Mouse (Mus musculus) CH12.LX (cell line): ENCODE data around the gene 4930562C15Rik. TPM values are rescaled to one million over a fixed set of nuclear protein-coding genes. Genes with fewer than 3 reads are reported as not detected.
A peak's percentile ranks its signal among the peaks of the same experiment; 100 is the strongest.

Source experiments
- DNase-seq: peaks from one replicate; pipeline ENCODE4 v3.0.0-alpha.2; 2013; ENCODE audit errors: extremely low read depth
- H3K27ac ChIP-seq: 2 replicates; pipeline ENCODE4 v1.5.1; 2012; ENCODE audit warnings: low read depth, mild to moderate bottlenecking, control low read depth, moderate library complexity; ENCODE audit not compliant: insufficient read depth
- H3K27me3 ChIP-seq: replicated peaks from 2 replicates; pipeline ENCODE3; 2012; ENCODE audit warnings: inconsistent platforms
- H3K36me3 ChIP-seq, 2 experiments: replicated peaks in 1 of 2; 2 replicates each; pipeline versions ENCODE3 to v1.6.1; 2012; ENCODE audit warnings: inconsistent platforms in 1 of 2, low read length in 1 of 2, mild to moderate bottlenecking in 1 of 2, mixed read lengths in 1 of 2, moderate library complexity in 1 of 2; ENCODE audit not compliant: control insufficient read depth in 1 of 2, insufficient read depth in 1 of 2
- H3K4me1 ChIP-seq, 2 experiments: 2 replicates each; pipeline ENCODE4 v1.6.1; 2012; ENCODE audit warnings: inconsistent platforms in 1 of 2, moderate library complexity in 1 of 2; ENCODE audit not compliant: insufficient read depth in 2 of 2, control insufficient read depth in 1 of 2
- H3K4me2 ChIP-seq: 2 replicates; pipeline ENCODE4 v1.6.1; 2012; ENCODE audit warnings: low read depth, mild to moderate bottlenecking, control low read depth; ENCODE audit not compliant: poor library complexity, insufficient read depth, severe bottlenecking
- H3K4me3 ChIP-seq, 3 experiments: fragments of 150-350 bp in 1 of 3; sonication (generic) in 1 of 3; replicated peaks in 1 of 3; 2 replicates each; pipeline versions ENCODE3 to v1.5.1; 2011 to 2012; ENCODE audit warnings: low read depth in 2 of 3, low read length in 2 of 3, mild to moderate bottlenecking in 2 of 3, moderate library complexity in 2 of 3, control low read depth in 1 of 3, improper control_type of control experiment in 1 of 3, inconsistent platforms in 1 of 3, mixed read lengths in 1 of 3; ENCODE audit not compliant: poor library complexity in 1 of 3
- H3K79me2 ChIP-seq: replicated peaks from 2 replicates; pipeline ENCODE4 v1.6.1; 2012; ENCODE audit warnings: mild to moderate bottlenecking, moderate library complexity; ENCODE audit not compliant: control insufficient read depth, poor library complexity, insufficient read depth, severe bottlenecking; ENCODE audit errors: extremely low read depth
- H3K9ac ChIP-seq: 2 replicates; pipeline ENCODE4 v1.6.1; 2012; ENCODE audit warnings: low read depth, mild to moderate bottlenecking, control low read depth, moderate library complexity; ENCODE audit not compliant: insufficient read depth
- H3K9me3 ChIP-seq: replicated peaks from 2 replicates; pipeline ENCODE3; 2012; ENCODE audit warnings: low read length, inconsistent platforms, mixed read lengths
- CHD2 ChIP-seq: IDR thresholded peaks from 2 replicates; pipeline ENCODE4 v1.6.1; 2011; ENCODE audit warnings: low read length, improper control_type of control experiment
- CTCF ChIP-seq, 2 experiments: IDR thresholded peaks in 1 of 2; conservative IDR thresholded peaks in 1 of 2; 2 replicates each; pipeline ENCODE4 v1.5.1; 2011 to 2012; ENCODE audit warnings: low read depth in 2 of 2, low read length in 2 of 2, improper control_type of control experiment in 1 of 2, inconsistent platforms in 1 of 2, mild to moderate bottlenecking in 1 of 2, moderate library complexity in 1 of 2
- EP300 ChIP-seq: IDR thresholded peaks from 2 replicates; pipeline ENCODE4 v1.6.1; 2011; ENCODE audit warnings: low read length, improper control_type of control experiment
- IRF4 ChIP-seq: IDR thresholded peaks from 2 replicates; pipeline ENCODE4 v1.6.1; 2014; ENCODE audit warnings: low read depth, mild to moderate bottlenecking, inconsistent platforms, low read length, improper control_type of control experiment
- JUN ChIP-seq: IDR thresholded peaks from 2 replicates; pipeline ENCODE4 v1.6.1; 2011; ENCODE audit warnings: low read depth, mild to moderate bottlenecking, low read length, improper control_type of control experiment, moderate library complexity; ENCODE audit not compliant: insufficient read depth
- MAFK ChIP-seq: IDR thresholded peaks from 2 replicates; pipeline ENCODE4 v1.6.1; 2011; ENCODE audit warnings: low read length, improper control_type of control experiment; ENCODE audit not compliant: insufficient replicate concordance
- MAZ ChIP-seq: IDR thresholded peaks from 2 replicates; pipeline ENCODE4 v1.6.1; 2012; ENCODE audit warnings: low read depth, mild to moderate bottlenecking, inconsistent platforms, low read length, improper control_type of control experiment, moderate library complexity
- MEF2A ChIP-seq: IDR thresholded peaks from 2 replicates; pipeline ENCODE4 v1.6.1; 2014; ENCODE audit warnings: low read depth, mild to moderate bottlenecking, inconsistent platforms, low read length, improper control_type of control experiment, borderline replicate concordance
- MYC ChIP-seq: IDR thresholded peaks from 2 replicates; pipeline ENCODE4 v1.6.1; 2011; ENCODE audit warnings: low read depth, mild to moderate bottlenecking, improper control_type of control experiment, low read length
- NELFE ChIP-seq: IDR thresholded peaks from 2 replicates; pipeline ENCODE4 v1.6.1; 2011; ENCODE audit warnings: low read depth, low read length, improper control_type of control experiment
- SIN3A ChIP-seq: IDR thresholded peaks from 2 replicates; pipeline ENCODE4 v1.6.1; 2012; ENCODE audit warnings: low read length, improper control_type of control experiment, inconsistent platforms
- ZMIZ1 ChIP-seq: IDR thresholded peaks from 2 replicates; pipeline ENCODE4 v1.6.1; 2012; ENCODE audit warnings: low read depth, mild to moderate bottlenecking, inconsistent platforms, low read length, improper control_type of control experiment
- ZNF384 ChIP-seq: IDR thresholded peaks from 2 replicates; pipeline ENCODE4 v1.6.1; 2012; ENCODE audit warnings: low read depth, low read length, improper control_type of control experiment, inconsistent platforms
- dilution Hi-C: fragments of 300-500 bp; cut with MboI; formaldehyde crosslinking; loops from 2 replicates; pipeline ENCODE4 v1.14.3; 2020; ENCODE audit warnings: low sequenced_read_pairs; ENCODE audit not compliant: extremely low pct_unique_long_range_greater_than_20kb, extremely low pct_ligation_motif_present
- in situ Hi-C: fragments of 300-500 bp; cut with MboI; formaldehyde crosslinking; loops from 3 replicates; pipeline ENCODE4 v1.14.3; 2019; ENCODE audit warnings: low sequenced_read_pairs, low pct_ligation_motif_present, low pct_unique_long_range_greater_than_20kb, mixed read lengths
- polyA plus RNA-seq: library from polyadenylated mRNA; unstranded; fragments of >175 nt; gene quantifications from 2 replicates; pipeline ENCODE4 v1.2.1, GENCODE M21; 2012; ENCODE audit warnings: low read depth; ENCODE audit not compliant: insufficient read length
- total RNA-seq, 2 experiments: library from RNA; depleted of rRNA; stranded (reverse); fragments of 300-350 nt in 1 of 2; fragments of >200 nt in 1 of 2; gene quantifications; 2 replicates each; pipeline ENCODE4 v1.2.3; 2012 to 2014

Gene 4930562C15Rik
- total and polyA plus RNA-seq, 3 experiments = 0.13 to 0.80 (median 0.20) TPM

DNA sequence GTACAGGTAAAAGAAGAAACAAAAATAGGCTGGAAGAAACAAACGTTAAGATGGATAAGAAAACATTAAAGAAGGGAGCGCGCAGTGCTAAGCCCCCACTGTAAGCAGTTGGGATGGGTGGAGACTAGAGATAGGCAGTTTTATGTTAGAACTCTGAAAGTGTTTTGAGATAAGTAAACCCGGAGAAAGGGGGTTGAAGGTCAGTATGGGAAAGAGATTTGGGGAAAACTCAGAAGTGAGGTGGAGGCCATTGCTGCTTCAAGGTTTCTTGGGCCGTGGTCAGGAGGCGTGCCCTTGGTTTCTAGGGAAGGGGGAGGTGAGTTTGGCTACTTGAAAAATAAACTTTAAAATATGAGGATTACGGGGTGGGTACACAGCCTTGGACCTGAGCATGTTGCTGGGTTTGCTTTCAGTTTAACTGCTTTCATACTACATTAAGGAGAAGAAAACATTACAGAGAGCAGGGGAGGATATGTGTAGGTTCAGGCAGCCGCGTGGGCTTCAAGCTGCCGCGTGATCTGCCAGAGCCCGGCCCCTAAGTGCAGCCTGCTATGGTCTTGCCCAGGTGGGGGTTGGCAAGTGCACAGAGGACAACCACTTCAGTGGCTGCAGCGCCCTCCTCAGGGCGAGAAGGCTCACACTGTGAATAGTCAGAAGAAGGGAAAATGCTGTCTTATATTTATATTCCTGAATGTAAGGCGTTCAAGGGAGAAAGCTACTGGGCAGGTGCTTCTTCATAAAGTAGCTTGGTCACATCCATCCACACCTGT, 3.4 kb upstream of the 4930562C15Rik start:
- H3K9ac ChIP-seq = no peak overlapping the region
- no peak for TF ChIP-seq MAFK
- no peak for TF ChIP-seq CHD2
- peak in 1 of 2 experiments; percentile 30; a peak in 2 of 4 replicates for TF ChIP-seq CTCF (conservative IDR thresholded peaks at IDR 0.05 in 1 of 2, IDR thresholded peaks at IDR 0.05 in 1 of 2; ENCODE audit: low read depth in 2 of 2, low read length in 2 of 2)

DNA sequence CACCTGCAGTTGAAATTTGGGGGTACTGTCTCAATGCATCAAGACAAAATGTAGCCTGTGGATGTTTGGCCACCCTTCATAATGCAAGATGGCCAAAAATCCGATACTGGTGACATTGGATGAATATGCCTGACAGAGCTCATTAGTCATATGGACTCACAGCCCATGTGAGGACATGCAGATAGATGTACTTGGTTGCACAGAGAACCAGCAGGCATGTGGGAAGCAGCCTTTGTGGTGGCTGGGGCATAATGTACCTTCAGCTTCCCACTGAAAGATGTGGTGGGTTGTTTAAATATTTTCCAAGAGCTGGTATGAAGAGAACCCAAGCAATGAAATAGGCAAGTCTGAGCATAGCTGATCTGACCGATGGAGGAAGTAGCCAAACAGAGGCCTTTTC, 1.4 kb upstream of the 4930562C15Rik start:
- Histone ChIP-seq H3K4me1 (peaks cover 3 to 5% of the 10 kb centered on the region in 2 experiments; a peak in 2 of 4 replicates), H3K9ac (no peak overlapping the region), H3K27me3 (no peaks in the 10 kb centered on the region), H3K27ac (no peak overlapping the region), H3K4me3 (no peak overlapping the region), H3K4me2 (no peak overlapping the region), H3K79me2 (no peaks in the 10 kb centered on the region), H3K9me3 (no peaks in the 10 kb centered on the region), H3K36me3 (no peaks in the 10 kb centered on the region)
- dilution Hi-C loops = no loop called here
- DNase-seq = no peak
- TF ChIP-seq CHD2 (no peak), MAZ (no peak), EP300 (peak; percentile 24; the same call in 1 of the 2 replicates), IRF4 (no peak), JUN (no peak), NELFE (no peak)
- in situ Hi-C loops = no loop called here

More for the DNA sequence above, 3.4 kb upstream of the 4930562C15Rik start:
- Histone ChIP-seq H3K4me2 (no peak overlapping the region), H3K27me3 (no peaks in the 10 kb centered on the region), H3K27ac (no peak overlapping the region), H3K79me2 (no peaks in the 10 kb centered on the region), H3K36me3 (no peaks in the 10 kb centered on the region), H3K4me1 (peaks cover 3 to 5% of the 10 kb centered on the region in 2 experiments; a peak in 2 of 4 replicates), H3K4me3 (no peak overlapping the region), H3K9me3 (no peaks in the 10 kb centered on the region)
- in situ Hi-C loops (no loop called here), dilution Hi-C loops (no loop called here)
- no peak for DNase-seq

DNA sequence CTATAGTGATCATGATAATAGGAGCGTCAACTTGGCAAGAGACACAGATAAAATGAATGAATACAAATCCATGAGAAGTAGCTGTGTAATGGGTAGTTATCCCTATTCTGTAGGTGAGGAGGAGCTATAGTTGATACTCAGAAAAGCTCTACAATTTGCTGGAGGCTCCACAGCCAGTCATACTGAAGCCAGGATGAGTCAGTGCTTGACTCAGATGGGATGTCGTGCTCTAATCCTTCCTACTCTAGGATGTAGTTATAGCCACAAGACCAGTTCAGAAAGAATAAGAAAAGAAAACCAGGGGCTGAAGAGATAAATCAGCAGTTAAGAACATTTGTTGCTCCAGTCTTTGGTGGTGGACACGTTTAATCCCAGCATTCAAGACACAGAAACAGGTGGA, 2.4 kb downstream of the 4930562C15Rik start:
- no peak overlapping the region for H3K4me3 ChIP-seq
- TF ChIP-seq MAFK (no peak), JUN (0 out of 2 replicates have a peak, but pooled peaks have one; percentile 20), MYC (no peak), ZNF384 (no peak), MEF2A (no peak), IRF4 (peak; percentile 23; the same call in 1 of the 2 replicates), ZMIZ1 (no peak), SIN3A (no peak), CTCF (conservative IDR thresholded peaks at IDR 0.05 in 1 of 2, IDR thresholded peaks at IDR 0.05 in 1 of 2; ENCODE audit: low read depth in 2 of 2, low read length in 2 of 2) (no peak)
- in situ Hi-C loops = no loop called here
- DNase-seq = no peak
- no peaks in the 10 kb centered on the region for H3K9me3 ChIP-seq
- no peak overlapping the region for H3K9ac ChIP-seq
- no peaks in the 10 kb centered on the region for H3K79me2 ChIP-seq
- H3K4me1 ChIP-seq = peaks cover 3 to 11% of the 10 kb centered on the region in 2 experiments; a peak in 3 of 4 replicates
- no peak overlapping the region for H3K27ac ChIP-seq
- H3K36me3 ChIP-seq = no peaks in the 10 kb centered on the region
- dilution Hi-C loops = no loop called here
- no peak overlapping the region for H3K4me2 ChIP-seq
- no peaks in the 10 kb centered on the region for H3K27me3 ChIP-seq
